Mouse (Mus musculus): Measurements from ENCODE around the gene Gm20388.

DNA sequence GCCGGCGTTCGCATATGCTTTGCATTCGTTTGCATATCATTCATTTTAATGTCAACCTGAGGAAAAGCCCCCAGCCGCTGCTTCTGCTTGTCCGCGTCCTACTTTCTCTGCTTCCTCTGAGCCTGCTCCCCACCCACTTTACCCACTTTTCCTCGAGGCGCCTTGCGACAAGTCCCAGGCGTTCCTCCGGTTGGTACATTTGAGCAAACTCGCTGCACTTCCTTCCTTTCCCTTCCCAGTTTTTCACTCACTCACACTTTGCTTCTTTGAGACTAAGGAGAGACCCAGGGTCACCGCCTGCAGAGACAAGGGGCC, 2768.2 kb downstream of the Gm20388 start:
- no peak for TF ChIP-seq CTCF (IDR thresholded peaks at IDR 0.05; ENCODE audit: low read depth, low read length)
- TF ChIP-seq POLR2A (IDR thresholded peaks at IDR 0.05; ENCODE audit: insufficient read depth, low read length): no peak

All from ES-Bruce4 (cell line).